Mouse (Mus musculus) G1E (cell line): ENCODE measurements at regions not wholly inside any gene's neighbourhood (a gene's known extent, or its start where the extent isn't known, plus 50 kb on each side); places are given as distances from the start of the nearest gene placed in this dataset.

Experiments used
- ATAC-seq: 2 replicates; pipeline ENCODE4 v1.8.0; 2016; ENCODE audit warnings: mild to moderate bottlenecking; ENCODE audit not compliant: insufficient number of reproducible peaks, poor library complexity, low FRiP score, severe bottlenecking; ENCODE audit errors: extremely low read depth
- DNase-seq: peaks from one replicate; pipeline ENCODE4 v3.0.0; 2012; ENCODE audit warnings: low spot score
- H3K27me3 ChIP-seq: 2 replicates; pipeline ENCODE4 v1.6.1; 2012; ENCODE audit warnings: mild to moderate bottlenecking, low read length, inconsistent platforms; ENCODE audit not compliant: insufficient read depth
- H3K36me3 ChIP-seq: replicated peaks from 2 replicates; pipeline ENCODE3; 2012; ENCODE audit warnings: mild to moderate bottlenecking, inconsistent platforms
- H3K4me1 ChIP-seq: 2 replicates; pipeline ENCODE4 v1.6.1; 2012; ENCODE audit warnings: low read depth, low read length, inconsistent platforms, mixed read lengths; ENCODE audit not compliant: insufficient read depth
- H3K4me3 ChIP-seq: 2 replicates; pipeline ENCODE4 v1.5.1; 2012; ENCODE audit warnings: low read depth, mild to moderate bottlenecking, inconsistent platforms, low read length, moderate library complexity, mixed read lengths
- H3K9me3 ChIP-seq: replicated peaks from 2 replicates; pipeline ENCODE4 v1.6.1; 2012; ENCODE audit warnings: inconsistent platforms
- CTCF ChIP-seq: IDR thresholded peaks from 2 replicates; pipeline ENCODE4 v1.5.1; 2012; ENCODE audit warnings: low read depth, low read length, inconsistent platforms, mixed read lengths
- GATA1 ChIP-seq: IDR thresholded peaks from 2 replicates; pipeline ENCODE4 v1.6.1; 2012; ENCODE audit warnings: borderline replicate concordance, low read length, inconsistent platforms, mixed read lengths
- GATA2 ChIP-seq: IDR thresholded peaks from 2 replicates; pipeline ENCODE4 v1.6.1; 2012; ENCODE audit warnings: low read depth, low read length, inconsistent platforms, borderline replicate concordance
- POLR2AphosphoS5 ChIP-seq: IDR thresholded peaks from 2 replicates; pipeline ENCODE4 v1.6.1; 2012; ENCODE audit warnings: low read depth, low read length, inconsistent platforms; ENCODE audit not compliant: insufficient replicate concordance
- TAL1 ChIP-seq: conservative IDR thresholded peaks from 2 replicates; pipeline ENCODE4 v1.6.1; 2012; ENCODE audit warnings: low read depth, low read length, inconsistent platforms, mixed read lengths

DNA sequence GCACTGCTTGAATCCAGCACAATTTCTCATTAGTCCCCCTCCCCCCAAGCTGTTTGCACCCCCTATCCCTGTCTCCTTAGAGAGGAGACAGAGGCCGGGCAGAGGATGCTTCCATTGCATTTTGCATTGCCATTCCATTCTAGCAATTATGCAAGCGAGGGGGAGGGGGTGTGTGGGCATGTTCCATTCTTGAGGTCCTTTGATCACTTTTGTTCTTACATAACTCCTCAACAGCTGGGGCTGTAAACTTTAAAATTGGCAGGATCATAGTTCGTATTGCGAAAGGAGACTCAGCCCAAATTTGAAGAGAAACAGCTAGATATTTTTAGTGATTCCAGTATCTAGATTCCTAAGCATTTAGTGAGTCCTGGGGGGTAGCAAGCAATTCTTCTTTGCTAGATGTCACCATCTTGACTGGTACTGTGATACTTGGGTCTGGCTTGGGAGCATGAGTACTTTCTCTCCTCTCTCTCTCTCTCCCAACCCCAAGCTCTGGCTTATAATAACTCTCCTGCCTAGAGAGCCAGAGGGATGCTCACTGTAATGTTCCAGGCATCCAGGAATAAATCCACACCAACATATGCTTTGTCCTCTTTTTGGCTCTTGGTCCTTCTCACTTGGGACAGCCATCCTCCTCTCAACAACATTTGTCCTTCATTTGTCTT is 212.3 kb upstream of the Pik3r1 start:
- DNase-seq (no peak), ATAC-seq (no peak)
- TF ChIP-seq GATA2 = no peak
- TF ChIP-seq TAL1 = no peak
- no peak for TF ChIP-seq GATA1
- no peak for TF ChIP-seq POLR2AphosphoS5
- no peak for TF ChIP-seq CTCF
- H3K27me3 ChIP-seq = no peaks in the 10 kb centered on the region
- no peak overlapping the region for H3K4me3 ChIP-seq
- no peaks in the 10 kb centered on the region for H3K4me1 ChIP-seq
- H3K9me3 ChIP-seq = no peaks in the 10 kb centered on the region
- H3K36me3 ChIP-seq = no peaks in the 10 kb centered on the region

DNA sequence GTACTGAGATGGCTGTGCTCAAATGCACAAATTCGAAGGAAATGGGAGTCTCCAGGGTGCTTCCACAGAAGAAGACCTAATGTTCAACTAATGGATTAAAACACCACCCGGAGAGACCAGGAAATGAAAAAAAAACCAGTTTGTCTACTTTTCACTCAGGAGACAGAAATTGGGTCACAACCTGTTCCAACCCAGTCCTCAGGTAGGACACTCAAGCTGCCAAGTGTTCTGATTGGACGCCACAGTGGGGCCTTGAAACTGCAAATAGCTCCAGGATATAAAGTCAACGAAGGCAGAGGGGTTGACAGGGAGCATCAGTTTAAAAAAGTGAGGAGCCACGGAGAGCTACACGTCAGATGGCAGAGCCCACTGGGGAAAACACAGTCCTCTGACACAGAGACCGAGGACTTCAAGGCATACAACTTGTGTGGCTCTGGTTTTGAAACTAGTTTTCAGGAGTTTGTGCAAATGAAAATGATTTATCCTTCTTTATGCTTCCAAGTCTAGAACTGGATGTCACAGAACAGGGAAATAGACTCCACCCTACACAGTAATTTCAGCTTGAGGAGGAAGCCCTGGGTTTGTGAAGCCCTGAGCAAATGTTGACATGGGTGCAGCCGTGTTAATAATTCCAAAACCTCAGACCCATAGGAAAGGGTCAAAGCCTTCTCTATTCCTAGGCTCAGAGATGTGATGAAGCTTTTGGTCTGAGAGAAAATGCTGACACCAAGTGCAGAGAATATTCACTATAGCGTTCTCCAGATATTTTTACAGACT is 220.8 kb upstream of the Pik3r1 start:
- H3K9me3 ChIP-seq = no peaks in the 10 kb centered on the region
- TF ChIP-seq POLR2AphosphoS5 (no peak), TAL1 (no peak), GATA1 (no peak), CTCF (no peak), GATA2 (no peak)
- no peak overlapping the region for H3K4me3 ChIP-seq
- H3K4me1 ChIP-seq = peaks cover 2% of the 10 kb centered on the region; the same call in 1 of the 2 replicates
- ATAC-seq (no peak), DNase-seq (no peak)
- H3K27me3 ChIP-seq = peaks cover 4% of the 10 kb centered on the region; the same call in 1 of the 2 replicates
- no peaks in the 10 kb centered on the region for H3K36me3 ChIP-seq

GRCm38 (mm10) chr13:101991729-101992128 is 223.7 kb upstream of the Pik3r1 start:
- TF ChIP-seq CTCF (no peak), TAL1 (no peak), POLR2AphosphoS5 (no peak), GATA2 (no peak), GATA1 (no peak)
- Histone ChIP-seq H3K4me1 (peaks cover 2% of the 10 kb centered on the region; the same call in 1 of the 2 replicates), H3K27me3 (peaks cover 11% of the 10 kb centered on the region; the same call in 1 of the 2 replicates), H3K36me3 (no peaks in the 10 kb centered on the region), H3K9me3 (no peaks in the 10 kb centered on the region), H3K4me3 (no peak overlapping the region)
- ATAC-seq (no peak), DNase-seq (no peak)

DNA sequence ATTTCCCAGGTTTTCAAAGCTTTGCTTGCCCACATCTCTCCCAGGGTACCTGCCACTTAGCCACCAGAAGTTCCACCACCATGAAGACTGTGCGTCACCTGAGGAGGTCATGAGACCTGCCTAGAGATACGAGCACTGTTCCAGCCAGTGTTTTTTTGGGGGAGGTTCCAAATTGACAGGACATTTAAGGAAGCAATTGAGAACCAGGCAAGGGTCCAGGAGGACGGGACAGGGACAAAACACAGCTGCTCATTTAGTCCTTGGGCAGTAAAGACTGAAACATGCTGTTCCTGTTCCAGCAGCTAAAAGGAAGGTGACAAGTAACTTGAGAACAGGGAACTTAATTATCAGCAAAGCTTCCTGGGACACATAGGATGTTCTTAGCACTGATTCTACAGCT is 226.8 kb upstream of the Pik3r1 start:
- Histone ChIP-seq H3K9me3 (no peaks in the 10 kb centered on the region), H3K4me1 (no peaks in the 10 kb centered on the region), H3K4me3 (no peak overlapping the region), H3K36me3 (no peaks in the 10 kb centered on the region), H3K27me3 (peaks cover 11% of the 10 kb centered on the region; the same call in 1 of the 2 replicates)
- DNase-seq (no peak), ATAC-seq (no peak)
- no peak for TF ChIP-seq GATA1
- TF ChIP-seq TAL1 = no peak

GRCm38 (mm10) chr13:101995529-101995928 is 227.5 kb upstream of the Pik3r1 start:
- H3K4me1 ChIP-seq = no peaks in the 10 kb centered on the region
- no peak for ATAC-seq
- no peak for DNase-seq
- H3K4me3 ChIP-seq = no peak overlapping the region
- peaks cover 11% of the 10 kb centered on the region; the same call in 1 of the 2 replicates for H3K27me3 ChIP-seq
- TF ChIP-seq CTCF (no peak), POLR2AphosphoS5 (no peak), GATA2 (no peak), GATA1 (no peak), TAL1 (no peak)
- no peaks in the 10 kb centered on the region for H3K9me3 ChIP-seq
- H3K36me3 ChIP-seq = no peaks in the 10 kb centered on the region

- no peaks in the 10 kb centered on the region for H3K9me3 ChIP-seq
- H3K4me1 ChIP-seq = no peaks in the 10 kb centered on the region
- ATAC-seq = no peak
- DNase-seq = no peak
- H3K4me3 ChIP-seq = no peak overlapping the region
- TF ChIP-seq CTCF (no peak), POLR2AphosphoS5 (no peak), GATA2 (no peak), TAL1 (no peak), GATA1 (no peak)
- peaks cover 12% of the 10 kb centered on the region; the same call in 1 of the 2 replicates for H3K27me3 ChIP-seq
- H3K36me3 ChIP-seq = no peaks in the 10 kb centered on the region
Measured at GRCm38 (mm10) chr13:101996144-101996543, 228.1 kb upstream of the Pik3r1 start.
